Mouse (Mus musculus) E14TG2a.4 (cell line): ENCODE results near the gene Adgrb2.

Source experiments
- CTCF ChIP-seq: conservative IDR thresholded peaks from 2 replicates; pipeline ENCODE4 v1.5.1; 2014; ENCODE audit warnings: low read length
- NANOG ChIP-seq: IDR thresholded peaks from 2 replicates; pipeline ENCODE4 v1.6.1; 2014; ENCODE audit warnings: borderline replicate concordance, low read length, mixed read lengths
- POU5F1 ChIP-seq: IDR thresholded peaks from 2 replicates; pipeline ENCODE4 v1.6.1; 2014; ENCODE audit warnings: low read length, borderline replicate concordance

DNA sequence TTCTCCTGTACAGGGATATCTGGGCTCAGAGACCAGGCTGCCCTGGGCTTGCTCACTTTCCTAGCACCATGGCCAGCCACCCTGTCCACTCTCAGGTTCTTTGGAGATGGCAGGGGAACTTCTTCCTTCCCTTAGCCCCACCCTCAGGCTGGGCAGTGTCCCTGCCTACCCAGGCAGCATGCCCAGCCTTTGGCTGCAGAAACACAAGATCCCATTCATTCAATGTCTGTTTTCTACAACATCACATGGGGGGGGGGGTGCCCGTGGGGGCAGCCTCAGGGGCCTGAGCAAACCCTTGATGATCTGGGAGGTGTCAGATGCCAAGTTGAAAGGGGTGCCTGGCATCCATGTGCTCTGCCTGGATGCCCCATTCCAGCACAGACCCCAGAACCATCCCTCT, 70.1 kb downstream of the Adgrb2 start:
- TF ChIP-seq CTCF: no peak
- TF ChIP-seq NANOG: no peak
- no peak for TF ChIP-seq POU5F1
